Mouse (Mus musculus) stomach, embryonic 14.5 days (tissue): ENCODE measurements around the gene Iqub. TPM values are rescaled to one million over a fixed set of nuclear protein-coding genes. Genes with fewer than 3 reads are reported as not detected.

Source experiments
- ATAC-seq: fragments of 200-750 bp; cut with Nextera tagmentation; 2 replicates; pipeline ENCODE4 v1.8.0; 2017; ENCODE audit warnings: low read depth, moderate TSS enrichment; ENCODE audit not compliant: insufficient number of reproducible peaks, insufficient read depth, low FRiP score
- H3K27ac ChIP-seq: fragments of 300-500 bp; sonication (generic); 2 replicates; pipeline ENCODE4 v1.5.1; 2014; ENCODE audit warnings: mild to moderate bottlenecking, low read length, moderate library complexity, mixed read lengths
- H3K27me3 ChIP-seq: fragments of 300-500 bp; sonication (generic); 2 replicates; pipeline ENCODE4 v1.6.1; 2014; ENCODE audit warnings: low read length, control low read depth, mixed read lengths; ENCODE audit not compliant: control insufficient read depth, insufficient read depth
- H3K36me3 ChIP-seq: fragments of 300-500 bp; sonication (generic); 2 replicates; pipeline ENCODE4 v1.6.1; 2014; ENCODE audit warnings: mild to moderate bottlenecking, control low read depth, low read length, moderate library complexity, mixed read lengths; ENCODE audit not compliant: control insufficient read depth, insufficient read depth
- H3K4me1 ChIP-seq: fragments of 300-500 bp; sonication (generic); 2 replicates; pipeline ENCODE4 v1.6.1; 2014; ENCODE audit warnings: low read length, control low read depth, mixed read lengths; ENCODE audit not compliant: control insufficient read depth, insufficient read depth
- H3K4me2 ChIP-seq: fragments of 300-500 bp; sonication (generic); replicated peaks from 2 replicates; pipeline ENCODE4 v1.6.1; 2014; ENCODE audit warnings: low read depth, low read length, control low read depth
- H3K4me3 ChIP-seq: fragments of 300-500 bp; sonication (generic); 2 replicates; pipeline ENCODE4 v1.5.1; 2014; ENCODE audit warnings: low read depth, low read length, control low read depth
- H3K9ac ChIP-seq: fragments of 300-500 bp; sonication (generic); replicated peaks from 2 replicates; pipeline ENCODE4 v1.6.1; 2014; ENCODE audit warnings: low read depth, mild to moderate bottlenecking, control low read depth, low read length, moderate library complexity, mixed read lengths
- H3K9me3 ChIP-seq: fragments of 300-500 bp; sonication (generic); 2 replicates; pipeline ENCODE4 v1.6.1; 2016; ENCODE audit warnings: low read depth, low read length, control low read depth; ENCODE audit not compliant: control insufficient read depth
- WGBS: fragments of 180-500 bp; shearing (Covaris S2); extraction: QIAGEN DNeasy Blood & Tissue Kit; methylation state at CpG from one replicate; pipeline ENCODE4 v1.1.7; 2014; 5-methylcytosine and 5-hydroxymethylcytosine counted together
- polyA plus RNA-seq: library from polyadenylated mRNA; unstranded; fragments of >200 nt; fragmentation: Nextera tagmentation; extraction: Ambion mirVana; gene quantifications from 2 replicates; pipeline ENCODE4 v1.2.1, GENCODE M21; 2014

Iqub gene
- polyA plus RNA-seq, 1 experiment from 2014 or later: not detected

DNA sequence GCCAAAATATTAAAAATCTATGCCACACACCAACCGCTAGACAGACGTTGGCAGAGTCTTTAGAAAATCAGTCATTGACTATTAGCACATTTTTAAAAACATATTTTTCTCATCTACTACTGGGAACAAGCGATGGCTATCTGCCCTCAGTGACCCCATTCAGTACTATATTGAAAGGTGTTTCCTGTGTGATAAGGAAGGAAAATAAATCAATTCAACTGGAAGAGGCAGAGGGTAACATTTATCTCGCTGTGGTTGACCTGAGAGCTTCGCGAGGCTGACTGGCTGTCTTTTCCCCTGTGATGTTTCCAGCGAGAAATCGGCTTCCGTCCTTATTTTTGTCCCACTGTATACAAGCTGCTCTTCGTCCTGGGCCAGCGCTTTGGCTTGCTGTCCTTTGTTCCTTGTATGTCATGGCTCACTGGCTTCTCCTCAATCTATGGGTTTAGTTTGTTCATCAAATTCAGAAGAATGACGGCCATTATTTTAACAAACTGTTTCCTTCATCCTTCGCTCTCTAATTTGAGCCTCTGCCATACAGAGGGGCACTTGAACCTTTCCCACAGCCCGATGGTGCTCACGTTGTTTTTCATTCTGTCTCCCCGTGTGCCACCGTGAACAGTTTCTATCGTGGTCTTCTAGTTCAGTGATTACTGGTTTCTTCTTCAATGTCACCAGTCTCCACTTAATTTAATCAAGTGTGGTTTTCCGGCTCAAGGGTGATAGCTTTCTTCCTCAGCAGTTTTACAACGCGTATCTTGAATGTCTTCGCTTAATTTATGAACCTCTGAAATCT lies 63.6 kb downstream of the Iqub start:
- Histone ChIP-seq H3K27ac (no peak overlapping the region), H3K4me3 (no peak overlapping the region), H3K27me3 (no peaks in the 10 kb centered on the region), H3K4me2 (no peak overlapping the region), H3K9me3 (no peaks in the 10 kb centered on the region), H3K9ac (no peak overlapping the region), H3K36me3 (no peaks in the 10 kb centered on the region), H3K4me1 (no peaks in the 10 kb centered on the region)
- ATAC-seq: no peak
- 53% methylated on average over 22 of the region's 22 CpGs for WGBS

DNA sequence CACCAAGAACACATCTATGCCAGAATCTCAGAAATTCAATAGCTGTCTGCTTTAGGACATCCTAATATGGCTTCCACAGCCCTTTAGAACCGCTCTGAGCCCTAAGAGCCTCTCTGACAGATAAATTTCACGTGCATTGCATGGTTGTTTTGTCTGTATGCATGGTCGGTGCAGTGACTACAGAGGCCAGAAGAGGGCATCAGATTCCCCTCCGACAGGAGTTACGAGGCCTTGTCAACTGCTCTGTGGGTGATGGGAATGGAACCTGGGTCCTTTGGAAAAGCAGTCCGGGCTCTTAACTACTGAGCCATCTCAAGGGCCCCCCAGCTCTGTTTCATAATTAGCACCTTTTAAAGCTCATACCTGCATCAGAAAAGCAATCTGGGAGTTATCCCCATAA lies 64.6 kb downstream of the Iqub start:
- Histone ChIP-seq H3K4me1 (no peaks in the 10 kb centered on the region), H3K4me3 (no peak overlapping the region), H3K4me2 (no peak overlapping the region), H3K9me3 (no peaks in the 10 kb centered on the region), H3K9ac (no peak overlapping the region), H3K36me3 (no peaks in the 10 kb centered on the region), H3K27me3 (no peaks in the 10 kb centered on the region), H3K27ac (no peak overlapping the region)
- WGBS: 93% methylated on average over 6 of the region's 6 CpGs
- ATAC-seq: no peak

- no peaks in the 10 kb centered on the region for H3K27me3 ChIP-seq
- 80% methylated on average over 11 of the region's 11 CpGs for WGBS
- H3K9ac ChIP-seq: no peak overlapping the region
- H3K9me3 ChIP-seq: no peaks in the 10 kb centered on the region
- H3K27ac ChIP-seq: no peak overlapping the region
- no peak overlapping the region for H3K4me3 ChIP-seq
- H3K4me1 ChIP-seq: no peaks in the 10 kb centered on the region
- no peak overlapping the region for H3K4me2 ChIP-seq
- H3K36me3 ChIP-seq: no peaks in the 10 kb centered on the region
- ATAC-seq: no peak
Measured at GRCm38 (mm10) chr6:24416056-24416455, 98.8 kb downstream of the Iqub start.

DNA sequence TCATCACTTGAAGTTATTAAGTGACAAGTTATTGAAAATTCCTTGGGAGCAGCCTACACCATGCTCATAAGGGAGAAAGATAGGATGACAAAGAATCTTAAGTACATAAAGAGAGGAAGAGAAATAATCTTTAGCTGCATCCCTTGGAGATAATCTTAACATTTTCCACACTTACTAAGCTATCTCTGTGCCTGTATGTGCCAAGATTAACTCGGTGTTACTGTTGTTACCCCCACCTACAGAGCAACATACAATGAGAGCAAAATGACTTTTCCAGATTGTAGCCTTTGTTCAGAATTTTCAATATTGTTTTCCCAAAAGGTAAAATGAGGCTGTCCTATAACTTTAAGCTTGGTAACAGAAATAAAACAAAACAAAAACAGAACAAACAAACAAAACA lies 99.4 kb downstream of the Iqub start:
- H3K4me3 ChIP-seq: no peak overlapping the region
- WGBS: 72% methylated on average over 1 of the region's 1 CpGs

DNA sequence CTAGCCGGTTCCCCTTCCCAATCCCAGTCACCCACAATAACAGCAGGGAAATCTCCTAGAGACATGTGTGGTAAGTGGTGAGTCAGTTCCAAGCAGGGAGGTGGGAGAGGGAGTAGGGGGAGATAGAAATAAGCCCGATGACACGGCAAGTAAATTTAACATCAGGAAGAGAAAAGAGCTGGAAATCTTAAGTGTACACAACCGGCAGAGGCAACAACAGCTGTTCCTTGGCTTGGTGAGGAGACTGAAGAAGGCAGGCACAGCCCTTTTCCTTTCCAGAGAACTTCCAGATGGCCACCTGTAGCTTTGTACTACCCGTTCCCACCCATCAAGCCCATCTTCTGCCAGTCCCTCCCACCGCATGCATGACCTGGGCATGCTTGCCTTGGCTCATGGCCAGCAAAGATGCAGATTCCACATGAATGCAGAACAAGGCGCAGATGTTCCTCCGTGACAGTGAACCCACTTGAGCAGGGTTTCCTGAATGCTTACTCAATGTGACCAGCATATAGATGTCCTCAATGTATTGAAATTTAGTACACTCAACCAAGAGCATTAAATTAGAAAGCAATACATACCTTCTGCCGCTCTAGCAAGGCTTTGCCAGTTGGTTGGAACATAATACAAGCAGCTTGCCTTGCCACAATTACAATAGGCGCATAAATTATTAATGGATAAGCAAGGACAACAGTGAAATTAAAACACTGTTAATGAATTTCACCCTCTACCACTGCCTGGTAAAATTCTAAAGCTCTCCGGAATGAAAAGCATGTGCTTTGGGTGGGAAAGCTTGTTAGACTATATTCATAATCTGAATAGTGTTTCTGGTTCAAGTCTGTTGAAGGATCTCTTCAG lies 106.1 kb downstream of the Iqub start:
- no peaks in the 10 kb centered on the region for H3K4me1 ChIP-seq
- H3K27ac ChIP-seq: no peak overlapping the region
- no peak overlapping the region for H3K4me2 ChIP-seq
- H3K27me3 ChIP-seq: no peaks in the 10 kb centered on the region
- 56% methylated on average over 11 of the region's 11 CpGs for WGBS
- H3K9ac ChIP-seq: no peak overlapping the region
- H3K36me3 ChIP-seq: no peaks in the 10 kb centered on the region
- H3K4me3 ChIP-seq: no peak overlapping the region
- peak; percentile 61; the same call in 1 of the 2 replicates for ATAC-seq
- H3K9me3 ChIP-seq: no peaks in the 10 kb centered on the region

More for the DNA sequence above, 99.4 kb downstream of the Iqub start:
- H3K27me3 ChIP-seq: no peaks in the 10 kb centered on the region
- no peak overlapping the region for H3K27ac ChIP-seq
- no peak for ATAC-seq
- H3K4me1 ChIP-seq: no peaks in the 10 kb centered on the region
- H3K9ac ChIP-seq: no peak overlapping the region
- H3K4me2 ChIP-seq: no peak overlapping the region
- no peaks in the 10 kb centered on the region for H3K9me3 ChIP-seq
- H3K36me3 ChIP-seq: no peaks in the 10 kb centered on the region

GRCm38 (mm10) chr6:24407743-24408142 lies 107.1 kb downstream of the Iqub start:
- ATAC-seq: no peak
- no peak overlapping the region for H3K4me2 ChIP-seq
- WGBS: 63% methylated on average over 3 of the region's 3 CpGs
- H3K4me3 ChIP-seq: no peak overlapping the region
- no peaks in the 10 kb centered on the region for H3K4me1 ChIP-seq
- H3K9me3 ChIP-seq: no peaks in the 10 kb centered on the region
- no peak overlapping the region for H3K9ac ChIP-seq
- H3K36me3 ChIP-seq: no peaks in the 10 kb centered on the region
- H3K27ac ChIP-seq: no peak overlapping the region
- no peaks in the 10 kb centered on the region for H3K27me3 ChIP-seq

- Histone ChIP-seq H3K4me2 (no peak overlapping the region), H3K27ac (no peak overlapping the region), H3K4me1 (no peaks in the 10 kb centered on the region), H3K9me3 (no peaks in the 10 kb centered on the region), H3K27me3 (no peaks in the 10 kb centered on the region), H3K4me3 (no peak overlapping the region), H3K36me3 (no peaks in the 10 kb centered on the region), H3K9ac (no peak overlapping the region)
- no peak for ATAC-seq
- WGBS: 89% methylated on average over 4 of the region's 4 CpGs
Measured at GRCm38 (mm10) chr6:24397237-24397647, 117.6 kb downstream of the Iqub start.
